Mouse (Mus musculus) G1E (cell line): Measurements from ENCODE around the gene Ldlr.

Experiments used
- CTCF ChIP-seq: IDR thresholded peaks from 2 replicates; pipeline ENCODE4 v1.5.1; 2012; ENCODE audit warnings: low read depth, low read length, inconsistent platforms, mixed read lengths
- POLR2AphosphoS5 ChIP-seq: IDR thresholded peaks from 2 replicates; pipeline ENCODE4 v1.6.1; 2012; ENCODE audit warnings: low read depth, low read length, inconsistent platforms; ENCODE audit not compliant: insufficient replicate concordance

DNA sequence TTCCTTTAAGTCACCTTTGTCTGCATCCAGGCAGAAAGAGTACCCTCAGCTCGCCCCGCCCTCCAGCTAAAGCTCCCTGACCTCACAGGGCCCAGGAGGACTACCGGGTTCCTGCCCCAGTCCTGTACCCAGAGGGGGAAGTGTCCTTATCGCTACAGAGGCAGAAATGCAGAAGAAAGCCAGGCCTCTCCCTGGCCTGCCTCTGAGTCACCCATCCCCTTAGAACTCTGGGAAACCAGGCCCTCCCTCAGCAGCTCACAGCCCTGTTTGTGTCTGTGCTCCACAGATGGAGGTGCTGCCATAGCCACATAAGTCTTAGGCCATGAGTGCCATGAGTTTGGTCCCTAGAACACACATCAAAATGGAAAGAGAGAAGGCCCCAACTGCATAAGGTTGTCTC lies 8.0 kb upstream of the Ldlr start:
- no peak for TF ChIP-seq CTCF
- TF ChIP-seq POLR2AphosphoS5: no peak
